Mouse (Mus musculus) lung, embryonic 16.5 days (tissue): ENCODE results near the gene Ptch1. TPM values are rescaled to one million over a fixed set of nuclear protein-coding genes. Genes with fewer than 3 reads are reported as not detected.

Experiments
- ATAC-seq: fragments of 200-750 bp; cut with Nextera tagmentation; 2 replicates; pipeline ENCODE4 v1.8.0; 2017; ENCODE audit warnings: low read depth, mild to moderate bottlenecking, moderate library complexity
- H3K27ac ChIP-seq: fragments of 300-500 bp; sonication (generic); 2 replicates; pipeline ENCODE4 v1.5.1; 2014; ENCODE audit warnings: mild to moderate bottlenecking, control low read depth, low read length
- H3K27me3 ChIP-seq: fragments of 300-500 bp; sonication (generic); 2 replicates; pipeline ENCODE4 v1.6.1; 2014; ENCODE audit warnings: low read depth, low read length, mixed read lengths; ENCODE audit not compliant: control insufficient read depth, insufficient read depth
- H3K36me3 ChIP-seq: fragments of 300-500 bp; sonication (generic); 2 replicates; pipeline ENCODE4 v1.6.1; 2014; ENCODE audit warnings: low read length; ENCODE audit not compliant: control insufficient read depth, insufficient read depth
- H3K4me1 ChIP-seq: fragments of 300-500 bp; sonication (generic); replicated peaks from 2 replicates; pipeline ENCODE4 v1.6.1; 2014; ENCODE audit warnings: low read length, mixed read lengths; ENCODE audit not compliant: control insufficient read depth, insufficient read depth
- H3K4me2 ChIP-seq: fragments of 300-500 bp; sonication (generic); 2 replicates; pipeline ENCODE4 v1.6.1; 2014; ENCODE audit warnings: low read depth, low read length, control low read depth
- H3K4me3 ChIP-seq: fragments of 300-500 bp; sonication (generic); 2 replicates; pipeline ENCODE4 v1.5.1; 2014; ENCODE audit warnings: mild to moderate bottlenecking, low read length, control low read depth
- H3K9ac ChIP-seq: fragments of 300-500 bp; sonication (generic); 2 replicates; pipeline ENCODE4 v1.6.1; 2014; ENCODE audit warnings: low read length, control low read depth
- H3K9me3 ChIP-seq: fragments of 300-500 bp; sonication (generic); 2 replicates; pipeline ENCODE4 v1.6.1; 2016; ENCODE audit warnings: low read length; ENCODE audit not compliant: control insufficient read depth
- WGBS: fragments of 180-500 bp; shearing (Covaris S2); extraction: QIAGEN DNeasy Blood & Tissue Kit; methylation state at CpG from one replicate; pipeline ENCODE4 v1.1.7; 2014; 5-methylcytosine and 5-hydroxymethylcytosine counted together
- polyA plus RNA-seq: library from polyadenylated mRNA; unstranded; fragments of >200 nt; fragmentation: Nextera tagmentation; extraction: Ambion mirVana; gene quantifications from 2 replicates; pipeline ENCODE4 v1.2.1, GENCODE M21; 2015

The Ptch1 gene
- polyA plus RNA-seq, 1 experiment from 2014 or later = 33.4 TPM

- no peaks in the 10 kb centered on the region for H3K36me3 ChIP-seq
- WGBS = under 1% methylated on average over 67 of the region's 67 CpGs
- peak overlapping the region; percentile 92 for H3K27ac ChIP-seq
- peak; percentile 18; the same call in 1 of the 2 replicates for ATAC-seq
- peak overlapping the region; percentile 82 for H3K4me3 ChIP-seq
- H3K9ac ChIP-seq = peak overlapping the region; percentile 90
- H3K4me2 ChIP-seq = peak overlapping the region; percentile 68
- no peaks in the 10 kb centered on the region for H3K9me3 ChIP-seq
- peaks cover 28% of the 10 kb centered on the region for H3K4me1 ChIP-seq
- no peaks in the 10 kb centered on the region; the same call in 1 of the 2 replicates for H3K27me3 ChIP-seq
These were observed 744 bp downstream of the Ptch1 start for GRCm38 (mm10) chr13:63572453-63573255.

- under 1% methylated on average over 12 of the region's 12 CpGs for WGBS
- H3K27ac ChIP-seq = peak overlapping the region; percentile 92
- H3K27me3 ChIP-seq = no peaks in the 10 kb centered on the region; the same call in 1 of the 2 replicates
- peak overlapping the region; percentile 90 for H3K9ac ChIP-seq
- H3K9me3 ChIP-seq = no peaks in the 10 kb centered on the region
- H3K4me1 ChIP-seq = peaks cover 28% of the 10 kb centered on the region
- H3K4me3 ChIP-seq = peak overlapping the region; percentile 82
- no peaks in the 10 kb centered on the region for H3K36me3 ChIP-seq
- peak overlapping the region; percentile 68 for H3K4me2 ChIP-seq
- ATAC-seq = no peak
These were observed 1.3 kb downstream of the Ptch1 start for GRCm38 (mm10) chr13:63572111-63572452.

GRCm38 (mm10) chr13:63570456-63570855 is 2.9 kb downstream of the Ptch1 start:
- Histone ChIP-seq H3K9me3 (no peaks in the 10 kb centered on the region), H3K27me3 (no peaks in the 10 kb centered on the region; the same call in 1 of the 2 replicates), H3K27ac (0 out of 2 replicates have a peak overlapping the region, but pooled peaks have one; percentile 15), H3K4me3 (peak overlapping the region; percentile 20), H3K9ac (peak overlapping the region; percentile 52; the same call in 1 of the 2 replicates), H3K36me3 (no peaks in the 10 kb centered on the region), H3K4me1 (peaks cover 28% of the 10 kb centered on the region), H3K4me2 (peak overlapping the region; percentile 33)
- ATAC-seq = no peak

- no peak for ATAC-seq
- peak overlapping the region; percentile 81 for H3K9ac ChIP-seq
- peak overlapping the region; percentile 85 for H3K4me2 ChIP-seq
- WGBS = 23% methylated on average over 5 of the region's 5 CpGs
- H3K4me1 ChIP-seq = peaks cover 28% of the 10 kb centered on the region
- peak overlapping the region; percentile 66; the same call in 1 of the 2 replicates for H3K4me3 ChIP-seq
- H3K27me3 ChIP-seq = no peaks in the 10 kb centered on the region; the same call in 1 of the 2 replicates
- H3K27ac ChIP-seq = peak overlapping the region; percentile 86
- H3K36me3 ChIP-seq = no peaks in the 10 kb centered on the region
- no peaks in the 10 kb centered on the region for H3K9me3 ChIP-seq
These were observed 4.0 kb downstream of the Ptch1 start for GRCm38 (mm10) chr13:63569396-63569756.

GRCm38 (mm10) chr13:63568741-63569395 is 4.5 kb downstream of the Ptch1 start:
- Histone ChIP-seq H3K4me1 (peaks cover 24% of the 10 kb centered on the region), H3K36me3 (no peaks in the 10 kb centered on the region), H3K27me3 (no peaks in the 10 kb centered on the region; the same call in 1 of the 2 replicates), H3K9me3 (no peaks in the 10 kb centered on the region), H3K4me2 (peak overlapping the region; percentile 85), H3K9ac (peak overlapping the region; percentile 81), H3K27ac (peak overlapping the region; percentile 86), H3K4me3 (peak overlapping the region; percentile 66)
- 14% methylated on average over 19 of the region's 19 CpGs for WGBS
- ATAC-seq = no peak

- peak overlapping the region; percentile 85 for H3K4me2 ChIP-seq
- H3K9me3 ChIP-seq = no peaks in the 10 kb centered on the region
- WGBS = under 1% methylated on average over 14 of the region's 14 CpGs
- H3K9ac ChIP-seq = peak overlapping the region; percentile 81
- no peak for ATAC-seq
- H3K4me3 ChIP-seq = peak overlapping the region; percentile 66
- H3K4me1 ChIP-seq = peaks cover 24% of the 10 kb centered on the region
- no peaks in the 10 kb centered on the region for H3K36me3 ChIP-seq
- no peaks in the 10 kb centered on the region; the same call in 1 of the 2 replicates for H3K27me3 ChIP-seq
- H3K27ac ChIP-seq = peak overlapping the region; percentile 86
These were observed 5.1 kb downstream of the Ptch1 start for GRCm38 (mm10) chr13:63568306-63568705.

GRCm38 (mm10) chr13:63567677-63568293 is 5.6 kb downstream of the Ptch1 start:
- H3K4me3 ChIP-seq = peak overlapping the region; percentile 66
- H3K4me2 ChIP-seq = peak overlapping the region; percentile 85
- WGBS = under 1% methylated on average over 62 of the region's 62 CpGs
- H3K9me3 ChIP-seq = no peaks in the 10 kb centered on the region
- peaks cover 24% of the 10 kb centered on the region for H3K4me1 ChIP-seq
- no peaks in the 10 kb centered on the region; the same call in 1 of the 2 replicates for H3K27me3 ChIP-seq
- peak overlapping the region; percentile 81 for H3K9ac ChIP-seq
- H3K36me3 ChIP-seq = no peaks in the 10 kb centered on the region
- H3K27ac ChIP-seq = peak overlapping the region; percentile 86
- peak; percentile 84 for ATAC-seq

GRCm38 (mm10) chr13:63566018-63567015 is 7.1 kb downstream of the Ptch1 start:
- under 1% methylated on average over 46 of the region's 46 CpGs for WGBS
- Histone ChIP-seq H3K36me3 (no peaks in the 10 kb centered on the region), H3K4me3 (peak overlapping the region; percentile 70), H3K4me2 (peak overlapping the region; percentile 85), H3K4me1 (peaks cover 28% of the 10 kb centered on the region), H3K9ac (peak overlapping the region; percentile 98), H3K27ac (peak overlapping the region; percentile 99), H3K9me3 (no peaks in the 10 kb centered on the region), H3K27me3 (no peaks in the 10 kb centered on the region; the same call in 1 of the 2 replicates)
- ATAC-seq = peak; percentile 74
